Mouse (Mus musculus): ENCODE measurements around the gene Becn1. TPM values are rescaled to one million over a fixed set of nuclear protein-coding genes. Genes with fewer than 3 reads are reported as not detected.

The Becn1 gene
- polyA plus RNA-seq, 1 experiment from 2014 or later = 138 TPM

DNA sequence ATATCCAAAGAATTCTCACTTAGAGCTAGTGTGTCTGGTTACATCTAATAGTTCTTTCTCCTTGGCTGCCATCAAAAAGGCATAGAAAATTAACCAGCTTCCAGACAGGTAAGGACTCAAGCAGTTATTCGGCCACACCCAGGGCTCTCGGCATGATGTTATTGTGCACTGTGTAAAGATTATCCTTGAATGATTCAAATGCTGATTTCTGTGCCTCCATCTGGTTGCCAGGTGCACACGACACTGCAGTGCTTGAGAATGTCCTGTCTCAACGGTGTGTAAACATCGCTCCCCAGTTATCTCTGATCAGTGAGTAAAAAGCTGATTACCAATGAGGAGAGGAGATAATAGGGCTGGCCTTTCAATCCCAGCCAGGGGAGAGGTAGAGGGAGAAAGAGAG lies 5.7 kb upstream of the Becn1 start:
- H3K36me3 ChIP-seq (ENCODE audit: control insufficient read depth, insufficient read depth, low read length) = no peaks in the 10 kb centered on the region

DNA sequence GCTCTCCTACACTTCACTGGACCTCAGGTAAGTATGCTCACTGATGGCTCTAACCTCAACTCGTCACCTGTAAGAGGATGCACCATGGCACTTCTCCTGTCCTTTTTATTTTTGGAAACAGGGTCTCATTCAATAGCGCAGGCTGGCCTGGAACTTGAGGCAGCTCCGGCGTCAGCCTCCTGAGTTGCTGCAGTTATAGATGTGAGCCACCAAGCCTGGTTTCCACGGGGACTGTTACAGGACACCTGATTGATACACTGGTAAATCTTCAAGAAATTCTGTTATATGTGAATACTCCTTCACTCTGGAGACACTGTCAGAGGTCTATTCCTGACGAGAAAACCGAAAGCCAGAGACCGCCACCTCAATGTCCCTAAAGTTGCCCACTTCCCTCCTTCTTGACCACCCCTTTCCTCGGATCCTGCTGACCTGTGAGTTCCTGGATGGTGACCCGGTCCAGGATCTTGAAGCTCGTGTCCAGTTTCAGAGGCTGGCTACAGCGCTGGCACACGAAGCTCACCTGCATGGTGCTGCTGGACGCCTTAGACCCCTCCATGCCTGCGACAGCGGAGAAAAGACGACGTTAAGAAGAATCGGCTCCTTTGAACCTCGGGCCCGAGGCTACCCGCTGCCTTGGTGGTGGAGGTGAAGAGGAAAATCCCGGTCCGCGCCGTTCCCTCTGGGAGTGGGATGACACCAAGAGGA lies 635 bp downstream of the Becn1 start:
- peaks cover 13% of the 10 kb centered on the region for H3K4me1 ChIP-seq (ENCODE audit: control insufficient read depth, insufficient read depth, low read length)
- ATAC-seq (replicated peaks; ENCODE audit: insufficient number of reproducible peaks, low FRiP score, low TSS enrichment) = peak; percentile 35; the same call in 1 of the 2 replicates
- H3K27me3 ChIP-seq (ENCODE audit: control insufficient read depth, insufficient read depth, low read length) = no peaks in the 10 kb centered on the region
- H3K9ac ChIP-seq (ENCODE audit: low read depth, low read length) = peak overlapping the region; percentile 86
- peak overlapping the region; percentile 96 for H3K4me3 ChIP-seq (ENCODE audit: low read depth, low read length)
- H3K36me3 ChIP-seq (ENCODE audit: control insufficient read depth, insufficient read depth, low read length) = peaks cover 6% of the 10 kb centered on the region
- H3K9me3 ChIP-seq (replicated peaks; ENCODE audit: control insufficient read depth, low read length) = no peaks in the 10 kb centered on the region
- H3K27ac ChIP-seq (ENCODE audit: low read depth, low read length) = peak overlapping the region; percentile 35; the same call in 1 of the 2 replicates
- 11% methylated on average over 26 of the region's 26 CpGs for WGBS (ENCODE audit: insufficient replicate concordance)
- peak overlapping the region; percentile 99 for H3K4me2 ChIP-seq

More for the DNA sequence above, 5.7 kb upstream of the Becn1 start:
- Histone ChIP-seq H3K4me2 (no peak overlapping the region), H3K9me3 (replicated peaks; ENCODE audit: control insufficient read depth, low read length) (no peaks in the 10 kb centered on the region), H3K9ac (ENCODE audit: low read depth, low read length) (no peak overlapping the region), H3K4me1 (ENCODE audit: control insufficient read depth, insufficient read depth, low read length) (no peaks in the 10 kb centered on the region), H3K27ac (ENCODE audit: low read depth, low read length) (no peak overlapping the region), H3K4me3 (ENCODE audit: low read depth, low read length) (no peak overlapping the region), H3K27me3 (ENCODE audit: control insufficient read depth, insufficient read depth, low read length) (no peaks in the 10 kb centered on the region)
- 21% methylated on average over 5 of the region's 5 CpGs for WGBS (ENCODE audit: insufficient replicate concordance)
- no peak for ATAC-seq (replicated peaks; ENCODE audit: insufficient number of reproducible peaks, low FRiP score, low TSS enrichment)

DNA sequence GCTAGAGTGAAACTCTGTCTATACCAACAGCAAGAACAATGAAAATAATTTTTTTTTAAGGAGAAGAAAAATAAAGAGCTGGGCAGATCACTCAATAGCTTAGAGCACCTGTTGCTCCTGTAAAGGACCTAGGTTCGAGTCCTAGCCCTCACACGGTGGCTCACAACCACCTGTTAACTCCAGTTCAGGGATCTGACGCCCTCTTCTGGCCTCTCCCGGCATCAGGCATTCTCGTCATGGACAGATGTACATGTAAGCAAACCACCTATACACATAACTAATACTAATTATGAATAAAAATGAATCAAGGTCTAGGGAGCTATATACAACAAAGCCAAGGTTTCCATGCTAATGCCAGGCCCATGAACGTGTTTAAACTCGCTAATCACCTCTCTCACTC lies 1.2 kb downstream of the Becn1 start:
- peaks cover 13% of the 10 kb centered on the region for H3K4me1 ChIP-seq (ENCODE audit: control insufficient read depth, insufficient read depth, low read length)
- H3K9me3 ChIP-seq (replicated peaks; ENCODE audit: control insufficient read depth, low read length) = no peaks in the 10 kb centered on the region
- H3K4me2 ChIP-seq = peak overlapping the region; percentile 99
- peak overlapping the region; percentile 96 for H3K4me3 ChIP-seq (ENCODE audit: low read depth, low read length)
- no peak overlapping the region for H3K27ac ChIP-seq (ENCODE audit: low read depth, low read length)
- no peak for ATAC-seq (replicated peaks; ENCODE audit: insufficient number of reproducible peaks, low FRiP score, low TSS enrichment)
- 59% methylated on average over 7 of the region's 7 CpGs for WGBS (ENCODE audit: insufficient replicate concordance)
- H3K27me3 ChIP-seq (ENCODE audit: control insufficient read depth, insufficient read depth, low read length) = no peaks in the 10 kb centered on the region
- H3K9ac ChIP-seq (ENCODE audit: low read depth, low read length) = peak overlapping the region; percentile 86
- peaks cover 6% of the 10 kb centered on the region for H3K36me3 ChIP-seq (ENCODE audit: control insufficient read depth, insufficient read depth, low read length)

DNA sequence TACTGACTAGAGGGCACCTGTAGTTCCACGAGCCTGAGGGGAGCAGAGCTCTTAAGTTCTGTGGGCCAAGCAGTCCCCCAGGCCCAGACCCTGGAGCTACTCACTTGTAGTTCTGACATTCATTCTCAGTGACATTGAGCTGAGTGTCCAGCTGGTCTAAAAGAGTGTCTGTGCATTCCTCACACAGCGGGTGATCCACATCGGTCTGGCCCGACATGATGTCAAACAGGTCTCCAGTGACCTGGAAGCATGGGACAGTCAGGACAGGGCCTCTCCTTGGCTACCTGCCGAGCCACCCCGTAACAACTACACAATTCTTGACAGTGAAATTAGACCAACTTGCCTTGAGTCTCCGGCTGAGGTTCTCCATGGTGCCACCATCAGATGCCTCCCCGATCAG lies 6.9 kb downstream of the Becn1 start:
- Histone ChIP-seq H3K36me3 (ENCODE audit: control insufficient read depth, insufficient read depth, low read length) (peaks cover 20% of the 10 kb centered on the region), H3K4me2 (no peak overlapping the region), H3K27ac (ENCODE audit: low read depth, low read length) (no peak overlapping the region), H3K9ac (ENCODE audit: low read depth, low read length) (no peak overlapping the region), H3K9me3 (replicated peaks; ENCODE audit: control insufficient read depth, low read length) (no peaks in the 10 kb centered on the region), H3K27me3 (ENCODE audit: control insufficient read depth, insufficient read depth, low read length) (no peaks in the 10 kb centered on the region), H3K4me1 (ENCODE audit: control insufficient read depth, insufficient read depth, low read length) (no peaks in the 10 kb centered on the region), H3K4me3 (ENCODE audit: low read depth, low read length) (no peak overlapping the region)
- no peak for ATAC-seq (replicated peaks; ENCODE audit: insufficient number of reproducible peaks, low FRiP score, low TSS enrichment)
- 89% methylated on average over 8 of the region's 8 CpGs for WGBS (ENCODE audit: insufficient replicate concordance)

DNA sequence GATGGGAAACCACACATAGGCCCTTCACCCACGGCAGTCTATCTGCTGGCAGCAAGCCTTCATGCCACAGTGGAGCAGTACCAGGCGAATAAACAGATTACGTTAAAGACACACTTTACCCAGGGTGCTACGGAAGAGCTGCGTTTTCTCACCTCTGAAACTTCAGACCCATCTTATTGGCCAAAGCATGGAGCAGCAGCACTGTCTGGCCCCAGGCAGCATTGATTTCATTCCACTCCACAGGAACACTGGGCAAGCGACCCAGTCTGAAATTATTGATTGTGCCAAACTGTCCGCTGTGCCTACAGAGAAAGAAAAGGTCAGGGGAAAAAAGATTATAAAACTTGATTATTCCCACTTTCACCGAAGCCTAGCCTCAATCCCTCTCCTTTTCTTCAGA lies 10.9 kb downstream of the Becn1 start:
- Histone ChIP-seq H3K36me3 (ENCODE audit: control insufficient read depth, insufficient read depth, low read length) (peaks cover 25% of the 10 kb centered on the region), H3K4me3 (ENCODE audit: low read depth, low read length) (no peak overlapping the region), H3K4me1 (ENCODE audit: control insufficient read depth, insufficient read depth, low read length) (no peaks in the 10 kb centered on the region), H3K27ac (ENCODE audit: low read depth, low read length) (no peak overlapping the region), H3K9ac (ENCODE audit: low read depth, low read length) (no peak overlapping the region), H3K4me2 (no peak overlapping the region), H3K9me3 (replicated peaks; ENCODE audit: control insufficient read depth, low read length) (no peaks in the 10 kb centered on the region), H3K27me3 (ENCODE audit: control insufficient read depth, insufficient read depth, low read length) (no peaks in the 10 kb centered on the region)
- ATAC-seq (replicated peaks; ENCODE audit: insufficient number of reproducible peaks, low FRiP score, low TSS enrichment) = no peak
- WGBS (ENCODE audit: insufficient replicate concordance) = 92% methylated on average over 8 of the region's 8 CpGs

DNA sequence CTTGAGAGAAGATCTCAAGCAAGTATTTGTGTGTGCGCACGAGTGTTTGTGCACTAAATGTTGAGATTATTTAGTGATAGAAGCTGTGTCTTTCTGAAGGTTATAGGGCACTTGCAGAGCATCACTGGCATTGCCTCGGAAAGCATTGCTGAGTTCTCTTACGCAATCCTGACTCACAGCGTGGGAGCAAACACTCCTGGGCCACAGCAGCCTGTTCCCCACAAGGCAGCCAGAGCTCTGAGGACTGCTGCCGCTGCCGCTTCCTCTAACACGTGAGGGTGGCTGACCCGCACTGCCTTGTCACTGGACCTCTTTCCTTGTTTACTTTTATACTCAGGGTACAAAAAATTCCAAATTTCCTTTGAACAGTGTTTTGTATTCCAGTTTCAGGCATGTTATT lies 14.8 kb downstream of the Becn1 start:
- Histone ChIP-seq H3K9me3 (replicated peaks; ENCODE audit: control insufficient read depth, low read length) (no peaks in the 10 kb centered on the region), H3K9ac (ENCODE audit: low read depth, low read length) (no peak overlapping the region), H3K4me3 (ENCODE audit: low read depth, low read length) (no peak overlapping the region), H3K4me2 (no peak overlapping the region), H3K27ac (ENCODE audit: low read depth, low read length) (no peak overlapping the region), H3K27me3 (ENCODE audit: control insufficient read depth, insufficient read depth, low read length) (no peaks in the 10 kb centered on the region), H3K36me3 (ENCODE audit: control insufficient read depth, insufficient read depth, low read length) (peaks cover 19% of the 10 kb centered on the region), H3K4me1 (ENCODE audit: control insufficient read depth, insufficient read depth, low read length) (no peaks in the 10 kb centered on the region)
- ATAC-seq (replicated peaks; ENCODE audit: insufficient number of reproducible peaks, low FRiP score, low TSS enrichment) = no peak
- 82% methylated on average over 9 of the region's 9 CpGs for WGBS (ENCODE audit: insufficient replicate concordance)

DNA sequence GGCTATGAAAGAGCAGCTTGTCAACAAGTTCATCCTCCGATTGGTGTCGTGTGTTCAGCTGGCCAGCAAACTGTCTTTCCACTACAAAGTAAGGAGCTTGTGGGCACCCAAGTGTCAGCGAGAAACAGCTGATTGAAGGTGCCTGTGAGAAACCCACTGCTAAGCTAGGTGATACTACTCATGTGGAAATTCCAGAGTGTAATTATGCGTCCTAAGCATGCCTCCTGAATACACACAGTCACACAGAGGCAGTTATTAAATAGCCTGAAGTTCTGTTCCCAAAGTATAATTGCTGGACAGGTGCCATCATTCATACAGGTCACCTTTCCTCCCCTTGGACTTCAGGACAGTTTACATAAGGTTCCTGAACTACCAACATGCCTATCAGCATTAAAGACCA lies 18.3 kb downstream of the Becn1 start:
- no peak overlapping the region for H3K9ac ChIP-seq (ENCODE audit: low read depth, low read length)
- H3K9me3 ChIP-seq (replicated peaks; ENCODE audit: control insufficient read depth, low read length) = no peaks in the 10 kb centered on the region
- no peaks in the 10 kb centered on the region for H3K4me1 ChIP-seq (ENCODE audit: control insufficient read depth, insufficient read depth, low read length)
- no peak for ATAC-seq (replicated peaks; ENCODE audit: insufficient number of reproducible peaks, low FRiP score, low TSS enrichment)
- no peak overlapping the region for H3K4me2 ChIP-seq
- no peak overlapping the region for H3K4me3 ChIP-seq (ENCODE audit: low read depth, low read length)
- H3K27me3 ChIP-seq (ENCODE audit: control insufficient read depth, insufficient read depth, low read length) = no peaks in the 10 kb centered on the region
- whole genome bisulfite sequencing (ENCODE audit: insufficient replicate concordance) = 59% methylated on average over 4 of the region's 4 CpGs
- H3K27ac ChIP-seq (ENCODE audit: low read depth, low read length) = no peak overlapping the region
- peaks cover 9% of the 10 kb centered on the region for H3K36me3 ChIP-seq (ENCODE audit: control insufficient read depth, insufficient read depth, low read length)

DNA sequence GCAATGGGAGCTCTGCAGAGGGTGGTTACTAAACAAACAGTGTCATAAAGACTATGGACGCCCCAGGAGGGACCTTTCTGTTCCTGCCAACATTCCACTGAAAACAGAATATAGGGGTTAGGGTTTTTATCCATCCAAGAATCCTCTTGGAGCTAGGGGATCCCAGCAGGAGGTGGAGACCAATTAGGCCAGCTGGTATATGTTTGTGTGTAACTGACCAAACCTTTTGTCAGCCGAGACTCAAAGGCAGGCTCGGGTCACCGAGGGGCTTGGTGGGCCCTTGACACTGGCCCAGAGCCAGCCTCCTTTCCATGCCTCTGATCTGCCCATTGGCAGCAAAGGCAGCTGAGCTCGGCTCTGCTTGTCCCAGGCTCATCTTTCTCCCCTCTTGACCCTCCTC lies 19.2 kb downstream of the Becn1 start:
- Histone ChIP-seq H3K9ac (ENCODE audit: low read depth, low read length) (no peak overlapping the region), H3K27me3 (ENCODE audit: control insufficient read depth, insufficient read depth, low read length) (no peaks in the 10 kb centered on the region), H3K36me3 (ENCODE audit: control insufficient read depth, insufficient read depth, low read length) (peaks cover 6% of the 10 kb centered on the region), H3K4me3 (ENCODE audit: low read depth, low read length) (no peak overlapping the region), H3K4me1 (ENCODE audit: control insufficient read depth, insufficient read depth, low read length) (peaks cover 5% of the 10 kb centered on the region), H3K9me3 (replicated peaks; ENCODE audit: control insufficient read depth, low read length) (no peaks in the 10 kb centered on the region), H3K4me2 (no peak overlapping the region), H3K27ac (ENCODE audit: low read depth, low read length) (no peak overlapping the region)
- 51% methylated on average over 5 of the region's 5 CpGs for WGBS (ENCODE audit: insufficient replicate concordance)
- ATAC-seq (replicated peaks; ENCODE audit: insufficient number of reproducible peaks, low FRiP score, low TSS enrichment) = no peak

DNA sequence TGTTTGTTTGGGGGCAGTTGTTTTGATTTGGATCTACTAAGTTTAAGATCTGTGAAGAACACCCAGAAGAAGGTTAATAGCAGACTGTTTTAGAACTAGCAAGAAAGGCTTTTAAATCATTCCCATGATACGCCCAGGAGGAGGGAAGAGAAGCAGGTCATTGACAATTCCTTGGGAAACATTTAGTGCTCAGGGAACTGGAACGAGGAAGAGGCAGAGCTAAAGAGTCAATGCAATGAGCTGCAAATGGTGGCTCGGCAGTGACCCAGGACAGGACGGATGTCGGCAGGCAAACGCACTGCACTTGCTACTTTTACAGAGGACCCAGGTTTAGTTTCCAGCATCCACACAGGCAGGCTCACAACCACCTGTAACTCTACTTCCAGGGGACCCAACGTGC lies 21.2 kb downstream of the Becn1 start:
- Histone ChIP-seq H3K9ac (ENCODE audit: low read depth, low read length) (no peak overlapping the region), H3K36me3 (ENCODE audit: control insufficient read depth, insufficient read depth, low read length) (peaks cover 5% of the 10 kb centered on the region), H3K4me1 (ENCODE audit: control insufficient read depth, insufficient read depth, low read length) (peaks cover 20% of the 10 kb centered on the region), H3K9me3 (replicated peaks; ENCODE audit: control insufficient read depth, low read length) (no peaks in the 10 kb centered on the region), H3K27me3 (ENCODE audit: control insufficient read depth, insufficient read depth, low read length) (0 out of 2 replicates have a peak, but pooled peaks cover 5% of the 10 kb centered on the region), H3K4me3 (ENCODE audit: low read depth, low read length) (no peak overlapping the region), H3K27ac (ENCODE audit: low read depth, low read length) (no peak overlapping the region), H3K4me2 (no peak overlapping the region)
- 48% methylated on average over 7 of the region's 7 CpGs for WGBS (ENCODE audit: insufficient replicate concordance)
- ATAC-seq (replicated peaks; ENCODE audit: insufficient number of reproducible peaks, low FRiP score, low TSS enrichment) = no peak

Measured in heart, embryonic 11.5 days (tissue).